Mouse (Mus musculus): ENCODE measurements around the gene Bcor. TPM values are rescaled to one million over a fixed set of nuclear protein-coding genes. Genes with fewer than 3 reads are reported as not detected.

The Bcor gene
- total RNA-seq, 4 experiments from 2014 or later, result 15.7 to 26.8 (median 19.2) TPM

- no peak for DNase-seq
Observed at GRCm38 (mm10) chrX:12151269-12151995, 8.7 kb downstream of the Bcor start.

- no peak for DNase-seq
Observed at GRCm38 (mm10) chrX:12150425-12150824, 9.7 kb downstream of the Bcor start.

GRCm38 (mm10) chrX:12146263-12146662, 13.9 kb downstream of the Bcor start:
- no peak for DNase-seq

GRCm38 (mm10) chrX:12142832-12143231, 17.3 kb downstream of the Bcor start:
- DNase-seq, result no peak

GRCm38 (mm10) chrX:12140086-12140740, 19.9 kb downstream of the Bcor start:
- no peak for DNase-seq

- DNase-seq, result no peak
Observed at GRCm38 (mm10) chrX:12138266-12138665, 21.9 kb downstream of the Bcor start.

DNA sequence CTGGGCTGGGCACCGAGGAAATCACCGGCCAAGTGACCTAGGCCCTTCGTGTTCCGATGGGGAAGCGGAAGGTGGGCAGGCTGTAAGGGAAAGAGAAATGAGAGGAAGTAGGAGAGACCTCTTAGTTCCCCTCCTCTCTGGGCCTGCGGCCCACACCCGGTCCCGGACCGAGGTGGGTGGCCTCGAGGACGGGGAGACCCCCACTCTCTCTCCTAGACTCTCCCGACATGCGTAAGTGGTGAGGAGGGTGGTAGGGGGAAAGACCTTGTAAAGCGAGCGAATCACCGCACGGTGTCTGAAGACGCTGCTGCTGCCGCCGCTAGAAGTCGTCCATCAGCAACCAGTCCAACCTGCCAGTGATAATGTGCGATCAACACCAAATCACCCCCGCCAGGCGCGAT, 23.0 kb downstream of the Bcor start:
- DNase-seq, result no peak

GRCm38 (mm10) chrX:12136261-12137101, 23.7 kb downstream of the Bcor start:
- DNase-seq, result peak; percentile 62

DNA sequence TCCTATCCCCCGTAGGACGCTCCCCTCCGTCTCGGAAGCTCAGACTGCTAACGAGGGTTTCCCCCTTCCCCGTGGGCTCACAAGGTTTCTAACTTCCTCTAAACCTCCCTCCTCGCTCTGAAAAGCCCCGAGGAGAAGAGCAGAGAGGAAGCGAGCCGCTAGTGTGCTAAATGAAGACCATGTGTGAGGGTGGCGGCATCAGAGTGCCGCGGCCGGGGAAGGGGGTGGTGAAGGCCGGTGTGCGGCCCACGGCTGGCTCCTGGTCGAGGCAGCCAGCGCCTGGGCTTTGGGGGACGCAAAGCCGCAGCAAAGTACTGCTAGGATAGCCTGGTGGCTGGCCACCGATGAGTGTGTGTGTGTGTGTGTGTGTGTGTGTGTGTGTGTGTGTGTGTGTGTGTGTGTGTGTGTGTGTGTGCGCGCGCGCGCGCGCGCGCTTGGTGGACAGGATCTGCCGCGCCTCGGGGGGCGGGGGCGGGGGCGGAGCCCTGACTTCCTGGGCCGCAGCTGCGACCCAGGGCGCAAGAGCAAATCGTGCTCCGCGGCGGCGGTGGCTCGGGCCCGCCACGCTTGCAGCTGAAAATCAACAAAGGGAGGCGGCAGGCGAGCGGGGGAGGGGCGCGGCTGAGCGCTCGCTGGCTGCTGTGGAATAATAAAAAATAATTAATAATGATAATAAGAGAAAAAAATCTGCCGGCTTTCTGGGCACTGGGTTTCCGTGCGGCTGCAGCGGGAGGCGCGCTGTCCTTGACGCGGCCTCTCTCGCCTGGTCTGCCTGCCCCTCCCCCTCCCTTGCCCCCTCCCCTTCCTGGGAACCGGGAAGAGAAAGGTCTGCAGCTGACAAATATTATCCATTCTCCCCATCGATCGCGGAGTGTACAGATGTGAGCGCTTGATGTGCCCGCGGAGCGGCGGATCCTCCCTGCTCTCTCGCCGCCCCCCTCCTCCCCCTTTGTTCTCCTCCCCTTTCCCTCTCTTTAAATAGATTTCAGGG, 24.7 kb downstream of the Bcor start:
- DNase-seq, result peak; percentile 50

DNA sequence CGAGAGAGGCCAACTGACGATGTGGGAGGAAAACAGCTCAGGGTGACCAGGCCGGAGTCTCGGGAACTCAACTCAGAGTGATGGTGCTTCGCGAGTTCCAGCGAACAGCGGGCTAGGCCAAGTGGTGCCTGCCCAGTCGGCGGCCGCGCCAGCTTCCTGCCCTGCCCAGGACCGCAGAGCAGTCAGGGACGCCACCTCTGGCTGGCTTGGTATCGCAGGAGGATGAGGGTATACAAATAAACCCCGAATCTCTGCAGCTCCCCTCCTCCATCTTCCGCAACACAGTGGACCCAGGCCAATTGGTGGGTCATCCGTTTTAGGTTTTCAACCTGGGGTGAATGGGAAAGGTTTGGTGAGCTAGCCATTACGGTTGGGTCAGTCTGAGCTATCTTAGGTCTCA, 25.6 kb downstream of the Bcor start:
- peak; percentile 40 for DNase-seq

DNA sequence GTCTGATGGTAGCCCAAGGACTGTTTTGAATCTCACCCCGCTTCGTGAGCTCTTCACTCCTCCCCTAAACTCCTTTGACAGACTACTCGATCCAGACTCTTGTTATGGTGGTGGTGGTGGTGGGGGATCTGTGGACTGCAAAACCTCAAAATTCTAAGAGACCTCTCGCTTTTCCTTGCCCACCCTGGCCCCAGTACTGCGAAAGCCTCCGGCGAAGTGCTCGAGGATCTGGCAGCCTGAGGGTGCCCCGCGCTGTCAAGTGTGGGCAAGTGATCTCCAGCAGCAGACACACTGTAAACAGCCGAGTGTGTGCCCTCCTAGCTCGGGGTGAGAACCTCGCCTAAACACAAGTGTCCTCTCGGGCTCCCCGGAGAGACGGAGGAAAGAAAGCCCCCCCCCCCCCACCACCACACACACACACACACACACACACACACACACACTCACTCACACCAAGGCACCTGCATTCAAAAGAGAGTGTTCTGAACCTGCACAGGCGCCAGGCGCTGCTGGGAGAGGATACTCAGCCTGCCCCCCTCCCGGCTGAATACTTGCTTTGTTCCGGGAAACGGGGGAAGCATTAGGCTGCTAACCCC, 26.2 kb downstream of the Bcor start:
- no peak for DNase-seq

- no peak for DNase-seq
Observed at GRCm38 (mm10) chrX:12133178-12133835, 26.8 kb downstream of the Bcor start.

DNA sequence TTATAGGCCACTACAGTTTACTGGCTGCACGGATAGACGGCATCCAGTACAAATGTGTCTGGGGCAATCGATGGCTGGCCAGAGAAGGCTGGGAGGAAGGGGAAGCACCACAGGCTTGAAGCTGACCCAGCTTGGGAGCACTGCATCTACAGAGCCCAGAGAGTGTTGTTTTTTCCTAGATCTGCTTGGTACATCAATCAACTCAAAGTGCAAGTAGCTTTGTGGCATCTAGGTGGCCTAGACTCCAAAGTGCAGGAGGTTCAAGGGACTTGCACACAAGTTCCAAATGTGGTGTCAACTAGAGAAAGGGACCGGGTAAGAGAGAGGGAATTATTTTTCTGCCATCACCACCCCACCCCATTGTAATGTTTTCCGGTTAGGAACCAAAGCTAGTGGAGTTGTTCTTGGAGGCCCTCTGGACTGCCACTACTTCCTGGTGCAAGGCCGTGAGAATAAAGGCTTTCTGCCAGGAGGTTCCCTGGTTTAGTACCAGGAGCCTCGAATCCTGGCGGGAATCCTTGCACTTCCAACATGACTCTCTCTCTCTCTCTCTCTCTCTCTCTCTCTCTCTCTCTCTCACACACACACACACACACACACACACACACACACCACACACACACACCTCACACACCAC, 27.5 kb downstream of the Bcor start:
- DNase-seq, result no peak

GRCm38 (mm10) chrX:12129828-12130809, 30.0 kb downstream of the Bcor start:
- DNase-seq, result no peak

DNA sequence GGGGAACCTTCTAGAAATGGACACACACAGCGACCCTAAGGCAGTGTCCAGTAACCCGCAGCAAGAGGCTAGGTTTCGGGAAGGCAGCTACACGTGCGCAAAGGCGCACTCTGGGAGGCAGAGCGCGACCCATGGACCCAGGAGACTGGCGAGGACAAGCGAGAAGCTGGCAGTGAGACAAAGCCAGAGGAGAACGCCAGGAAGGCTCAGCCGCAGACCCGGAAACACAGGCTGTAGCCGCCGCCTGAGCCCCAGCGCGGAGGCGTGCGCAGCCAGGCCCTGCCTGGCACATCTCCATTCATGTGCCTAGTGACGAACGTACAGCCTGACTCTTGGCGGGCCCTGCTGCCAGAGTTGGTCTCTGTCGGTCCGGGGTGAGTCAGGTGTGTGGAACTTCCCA, 30.9 kb downstream of the Bcor start:
- DNase-seq, result peak; percentile 69

DNA sequence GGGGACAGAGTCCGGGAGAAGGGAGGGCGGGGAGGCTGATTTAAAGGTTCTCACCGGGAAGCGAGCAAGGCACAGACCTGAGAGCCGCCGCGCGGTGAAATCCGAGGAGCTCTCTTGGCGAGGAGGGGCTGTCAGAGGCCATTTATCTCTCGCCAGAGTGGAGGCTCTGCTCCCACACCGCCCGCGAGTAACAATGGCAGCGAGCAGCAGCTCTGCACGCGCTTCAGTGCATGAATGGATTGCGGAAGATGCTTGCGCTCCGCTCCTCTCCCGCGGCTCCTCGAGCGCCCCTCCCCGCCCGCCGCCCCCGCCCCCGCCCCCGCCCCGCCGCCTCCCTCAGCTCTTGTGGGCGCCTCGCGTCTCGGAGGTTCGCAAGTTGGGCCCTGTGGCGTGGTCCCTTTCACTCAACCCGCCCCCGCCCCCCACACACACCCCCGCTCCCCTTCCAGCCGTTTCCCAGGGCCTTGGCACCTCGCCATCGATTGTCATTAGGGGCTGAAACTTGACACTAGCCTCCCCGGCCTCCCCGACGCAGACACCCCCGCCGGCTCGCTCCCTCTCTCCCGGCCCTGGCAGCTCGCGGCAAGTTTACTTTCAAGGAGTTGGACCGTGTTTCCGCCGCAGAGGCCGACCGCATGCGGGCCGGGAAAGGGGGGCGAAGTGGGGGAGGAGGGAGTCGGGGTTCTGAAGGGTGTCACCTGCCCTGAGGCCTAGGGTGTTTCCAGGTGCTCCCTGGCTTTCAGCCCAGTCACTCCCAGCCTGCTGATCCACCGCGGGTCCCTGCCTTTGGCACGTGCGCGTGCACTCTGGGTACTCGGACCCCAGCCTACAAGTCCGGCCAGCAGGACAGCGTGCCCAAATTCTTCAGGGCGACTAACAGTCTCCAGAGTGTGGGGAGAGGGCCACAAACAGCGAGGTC, 31.7 kb downstream of the Bcor start:
- no peak for DNase-seq

- DNase-seq, result no peak
Observed at GRCm38 (mm10) chrX:12127799-12128164, 32.4 kb downstream of the Bcor start.

GRCm38 (mm10) chrX:12127106-12127670, 33.0 kb downstream of the Bcor start:
- no peak for DNase-seq

Measured in adrenal gland, adult 8-10 months (tissue).